Mouse (Mus musculus) MEL (cell line): ENCODE results near the gene Avpr2.
A peak's percentile ranks its signal among the peaks of the same experiment; 100 is the strongest.

ENCODE experiments used
- CHD2 ChIP-seq: IDR thresholded peaks from 2 replicates; pipeline ENCODE4 v1.6.1; 2011; ENCODE audit warnings: low read length, improper control_type of control experiment
- CTCF ChIP-seq, 3 experiments: IDR thresholded peaks in 2 of 3; conservative IDR thresholded peaks in 1 of 3; 2 replicates each; pipeline ENCODE4 v1.5.1; 2011 to 2012; ENCODE audit warnings: low read length in 3 of 3, low read depth in 2 of 3, mild to moderate bottlenecking in 2 of 3, improper control_type of control experiment in 1 of 3, inconsistent platforms in 1 of 3, mixed read lengths in 1 of 3, moderate library complexity in 1 of 3; ENCODE audit not compliant: control insufficient read depth in 1 of 3, insufficient read depth in 1 of 3, poor library complexity in 1 of 3, severe bottlenecking in 1 of 3
- E2F4 ChIP-seq: IDR thresholded peaks from 2 replicates; pipeline ENCODE4 v1.6.1; 2011; ENCODE audit warnings: low read depth, low read length, improper control_type of control experiment, borderline replicate concordance
- MAX ChIP-seq: IDR thresholded peaks from 2 replicates; pipeline ENCODE4 v1.6.1; 2011; ENCODE audit warnings: low read length, improper control_type of control experiment
- MAZ ChIP-seq: IDR thresholded peaks from 2 replicates; pipeline ENCODE4 v1.6.1; 2012; ENCODE audit warnings: low read depth, mild to moderate bottlenecking, inconsistent platforms, low read length, improper control_type of control experiment
- MEF2A ChIP-seq: IDR thresholded peaks from 2 replicates; pipeline ENCODE4 v1.6.1; 2014; ENCODE audit warnings: low read depth, mild to moderate bottlenecking, inconsistent platforms, low read length, improper control_type of control experiment; ENCODE audit not compliant: poor library complexity, insufficient replicate concordance, severe bottlenecking; ENCODE audit errors: extremely low read depth
- MXI1 ChIP-seq: IDR thresholded peaks from 2 replicates; pipeline ENCODE4 v1.6.1; 2011; ENCODE audit warnings: mild to moderate bottlenecking, low read depth, low read length, improper control_type of control experiment
- POLR2A ChIP-seq, 2 experiments: IDR thresholded peaks; 2 replicates each; pipeline ENCODE4 v1.6.1; 2011 to 2012; ENCODE audit warnings: low read length in 2 of 2, mild to moderate bottlenecking in 2 of 2, control low read depth in 1 of 2, improper control_type of control experiment in 1 of 2, low read depth in 1 of 2, moderate library complexity in 1 of 2; ENCODE audit not compliant: control insufficient read depth in 1 of 2, insufficient read depth in 1 of 2, poor library complexity in 1 of 2
- TAL1 ChIP-seq: IDR thresholded peaks from 2 replicates; pipeline ENCODE4 v1.6.1; 2012; ENCODE audit warnings: mild to moderate bottlenecking, inconsistent platforms, low read length, moderate library complexity, mixed read lengths
- USF1 ChIP-seq: IDR thresholded peaks from 2 replicates; pipeline ENCODE4 v1.6.1; 2014; ENCODE audit warnings: low read depth, mild to moderate bottlenecking, inconsistent platforms, low read length, improper control_type of control experiment, moderate library complexity
- USF2 ChIP-seq, 2 experiments: IDR thresholded peaks; 2 replicates each; pipeline ENCODE4 v1.6.1; 2011 to 2012; ENCODE audit warnings: improper control_type of control experiment in 2 of 2, low read length in 2 of 2, borderline replicate concordance in 1 of 2, inconsistent platforms in 1 of 2, low read depth in 1 of 2, mild to moderate bottlenecking in 1 of 2; ENCODE audit not compliant: insufficient read depth in 1 of 2
- ZKSCAN1 ChIP-seq: IDR thresholded peaks from 2 replicates; pipeline ENCODE4 v1.6.1; 2012; ENCODE audit warnings: low read depth, mild to moderate bottlenecking, inconsistent platforms, low read length, improper control_type of control experiment, moderate library complexity

DNA sequence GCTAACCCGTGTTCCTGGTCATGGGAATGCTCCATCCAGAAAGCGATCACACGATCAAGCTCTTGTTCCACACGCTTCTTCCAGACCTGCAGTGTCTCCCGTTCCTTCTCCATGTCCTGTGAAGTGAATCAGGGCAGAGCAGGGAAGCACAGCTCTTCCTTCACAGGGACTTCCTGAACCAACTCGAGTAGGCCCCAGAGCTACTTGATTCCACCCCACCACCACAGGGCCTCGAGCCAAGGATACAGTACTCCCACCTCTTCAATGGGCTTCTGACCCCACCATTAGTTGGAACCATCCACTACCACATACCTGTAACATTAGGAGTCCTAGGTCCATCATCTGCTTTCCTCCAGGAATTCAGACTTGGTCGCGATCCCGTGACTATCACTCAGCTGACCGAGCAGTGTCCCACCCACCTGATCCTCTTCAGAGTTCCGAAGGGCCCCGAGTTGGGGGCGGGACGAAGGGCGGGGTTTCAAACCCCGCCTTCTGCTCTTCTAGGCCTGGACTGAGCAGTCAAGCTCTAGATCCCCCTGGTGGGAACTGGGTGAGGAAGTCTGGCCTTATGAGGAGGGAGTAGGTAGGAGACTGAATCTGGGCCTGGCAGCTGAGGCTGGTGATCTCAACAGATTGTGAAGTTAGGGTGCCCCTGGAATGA lies 38.6 kb downstream of the Avpr2 start, which contains the start of gene Renbp:
- TF ChIP-seq POLR2A (IDR thresholded peaks at IDR 0.05; ENCODE audit: control insufficient read depth in 1 of 2, insufficient read depth in 1 of 2, low read depth in 1 of 2, low read length in 2 of 2, poor library complexity in 1 of 2) (peak in 1 of 2 experiments; percentile 55; a peak in 2 of 4 replicates), USF2 (IDR thresholded peaks at IDR 0.05; ENCODE audit: borderline replicate concordance in 1 of 2, insufficient read depth in 1 of 2, low read depth in 1 of 2, low read length in 2 of 2) (peak in 1 of 2 experiments; percentile 48; a peak in 1 of 4 replicates), E2F4 (no peak), ZKSCAN1 (no peak), CHD2 (no peak), CTCF (IDR thresholded peaks at IDR 0.05 in 2 of 3, conservative IDR thresholded peaks at IDR 0.05 in 1 of 3; ENCODE audit: control insufficient read depth in 1 of 3, insufficient read depth in 1 of 3, low read depth in 2 of 3, low read length in 3 of 3, poor library complexity in 1 of 3, severe bottlenecking in 1 of 3) (peak in 2 of 3 experiments; percentile 14 to 28; a peak in 2 of 6 replicates), MEF2A (no peak), MAX (no peak), TAL1 (no peak), USF1 (peak; percentile 84), MXI1 (no peak), MAZ (no peak)
